Mouse (Mus musculus): ENCODE measurements around the gene 4931414P19Rik. TPM values are rescaled to one million over a fixed set of nuclear protein-coding genes. Genes with fewer than 3 reads are reported as not detected.

The 4931414P19Rik gene
- polyA plus RNA-seq, 1 experiment from 2014 or later, result 6.7 TPM

DNA sequence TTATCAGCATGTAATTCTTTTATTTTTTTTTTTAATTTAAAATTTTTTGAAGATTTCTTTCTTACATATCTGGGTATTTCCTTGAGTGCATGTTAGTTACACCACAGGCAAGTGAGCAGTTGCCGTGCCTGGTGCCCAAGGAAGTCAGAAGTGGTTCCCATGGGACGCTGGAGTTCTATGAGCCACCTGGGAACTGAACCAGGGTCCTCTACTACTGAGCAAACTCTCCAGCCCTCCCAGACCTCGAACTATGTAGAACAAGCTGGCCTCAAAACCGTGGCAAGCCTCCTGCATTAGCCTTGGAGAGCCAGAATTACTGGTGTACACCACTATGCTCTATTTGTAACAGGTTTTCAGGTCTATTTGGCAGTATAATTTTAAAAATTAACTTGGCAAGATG, 3.2 kb downstream of the 4931414P19Rik start:
- Histone ChIP-seq H3K9ac (peak overlapping the region; percentile 59; the same call in 1 of the 2 replicates), H3K27ac (peak overlapping the region; percentile 92), H3K4me1 (peaks cover 20% of the 10 kb centered on the region), H3K9me3 (no peaks in the 10 kb centered on the region), H3K27me3 (replicated peaks) (no peaks in the 10 kb centered on the region), H3K4me2 (peak overlapping the region; percentile 46), H3K4me3 (peak overlapping the region; percentile 50), H3K36me3 (replicated peaks) (no peaks in the 10 kb centered on the region)
- ATAC-seq (replicated peaks), result peak; percentile 27; the same call in 1 of the 2 replicates
- 31% methylated on average over 4 of the region's 4 CpGs for WGBS

DNA sequence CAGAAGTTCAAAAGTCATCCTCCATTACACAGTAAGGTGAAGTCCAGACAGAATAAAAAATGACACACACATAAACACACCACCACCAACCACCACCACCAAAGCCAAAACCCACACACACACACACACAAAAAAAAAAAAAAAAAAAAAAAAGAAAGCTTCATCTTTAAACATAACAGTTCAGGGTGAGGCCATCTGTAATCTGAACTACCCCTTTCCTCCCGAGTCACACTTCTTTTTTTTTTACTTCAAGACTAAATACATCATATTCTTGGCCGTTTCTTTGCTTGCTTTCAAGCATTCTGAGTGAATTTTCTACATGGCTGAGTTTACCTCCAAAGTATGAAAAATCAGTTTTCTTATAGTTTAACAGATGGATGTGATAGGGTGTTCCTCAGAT, 4.2 kb downstream of the 4931414P19Rik start:
- peaks cover 20% of the 10 kb centered on the region for H3K4me1 ChIP-seq
- H3K4me2 ChIP-seq, result no peak overlapping the region
- WGBS, result 82% methylated on average over 2 of the region's 2 CpGs
- no peak overlapping the region for H3K27ac ChIP-seq
- no peak overlapping the region for H3K4me3 ChIP-seq
- H3K27me3 ChIP-seq (replicated peaks), result no peaks in the 10 kb centered on the region
- ATAC-seq (replicated peaks), result no peak
- no peaks in the 10 kb centered on the region for H3K9me3 ChIP-seq
- no peak overlapping the region for H3K9ac ChIP-seq
- H3K36me3 ChIP-seq (replicated peaks), result no peaks in the 10 kb centered on the region

DNA sequence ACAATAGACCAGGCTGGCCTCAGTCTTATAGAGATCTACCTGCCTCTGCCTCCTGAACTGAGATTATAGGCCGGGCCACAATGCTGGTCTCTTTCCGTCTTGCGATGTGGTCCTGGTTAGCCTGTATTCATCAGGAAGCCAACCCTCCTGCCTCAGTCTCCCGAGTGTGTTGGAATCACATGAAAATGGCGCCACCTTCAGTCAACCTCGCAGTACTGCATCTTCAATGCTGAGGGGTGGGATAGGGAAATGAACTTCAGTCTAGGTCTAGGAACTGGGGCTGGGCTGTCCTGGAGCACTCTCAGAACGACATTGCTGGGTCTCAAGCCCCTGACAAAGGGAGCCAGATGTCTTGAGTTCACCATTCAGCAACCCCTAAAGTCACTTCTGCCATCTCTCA, 8.7 kb downstream of the 4931414P19Rik start:
- no peak for ATAC-seq (replicated peaks)
- no peak overlapping the region for H3K4me2 ChIP-seq
- H3K27ac ChIP-seq, result no peak overlapping the region
- no peak overlapping the region for H3K9ac ChIP-seq
- H3K4me3 ChIP-seq, result no peak overlapping the region
- no peaks in the 10 kb centered on the region for H3K36me3 ChIP-seq (replicated peaks)
- no peaks in the 10 kb centered on the region for H3K27me3 ChIP-seq (replicated peaks)
- no peaks in the 10 kb centered on the region for H3K4me1 ChIP-seq
- 80% methylated on average over 7 of the region's 7 CpGs for WGBS
- H3K9me3 ChIP-seq, result no peaks in the 10 kb centered on the region

GRCm38 (mm10) chr14:54594631-54595414, 11.0 kb downstream of the 4931414P19Rik start:
- Histone ChIP-seq H3K9me3 (no peaks in the 10 kb centered on the region), H3K4me1 (no peaks in the 10 kb centered on the region), H3K36me3 (replicated peaks) (no peaks in the 10 kb centered on the region), H3K27ac (0 out of 2 replicates have a peak overlapping the region, but pooled peaks have one; percentile 34), H3K9ac (no peak overlapping the region), H3K4me2 (no peak overlapping the region), H3K4me3 (no peak overlapping the region), H3K27me3 (replicated peaks) (no peaks in the 10 kb centered on the region)
- WGBS, result 62% methylated on average over 28 of the region's 28 CpGs
- 0 out of 2 replicates have a peak, but pooled peaks have one; percentile 22 for ATAC-seq (replicated peaks)

GRCm38 (mm10) chr14:54594055-54594454, 11.7 kb downstream of the 4931414P19Rik start:
- no peak for ATAC-seq (replicated peaks)
- WGBS, result 98% methylated on average over 3 of the region's 3 CpGs
- Histone ChIP-seq H3K9ac (no peak overlapping the region), H3K27me3 (replicated peaks) (no peaks in the 10 kb centered on the region), H3K36me3 (replicated peaks) (no peaks in the 10 kb centered on the region), H3K4me2 (no peak overlapping the region), H3K27ac (no peak overlapping the region), H3K4me3 (no peak overlapping the region), H3K9me3 (no peaks in the 10 kb centered on the region), H3K4me1 (no peaks in the 10 kb centered on the region)

DNA sequence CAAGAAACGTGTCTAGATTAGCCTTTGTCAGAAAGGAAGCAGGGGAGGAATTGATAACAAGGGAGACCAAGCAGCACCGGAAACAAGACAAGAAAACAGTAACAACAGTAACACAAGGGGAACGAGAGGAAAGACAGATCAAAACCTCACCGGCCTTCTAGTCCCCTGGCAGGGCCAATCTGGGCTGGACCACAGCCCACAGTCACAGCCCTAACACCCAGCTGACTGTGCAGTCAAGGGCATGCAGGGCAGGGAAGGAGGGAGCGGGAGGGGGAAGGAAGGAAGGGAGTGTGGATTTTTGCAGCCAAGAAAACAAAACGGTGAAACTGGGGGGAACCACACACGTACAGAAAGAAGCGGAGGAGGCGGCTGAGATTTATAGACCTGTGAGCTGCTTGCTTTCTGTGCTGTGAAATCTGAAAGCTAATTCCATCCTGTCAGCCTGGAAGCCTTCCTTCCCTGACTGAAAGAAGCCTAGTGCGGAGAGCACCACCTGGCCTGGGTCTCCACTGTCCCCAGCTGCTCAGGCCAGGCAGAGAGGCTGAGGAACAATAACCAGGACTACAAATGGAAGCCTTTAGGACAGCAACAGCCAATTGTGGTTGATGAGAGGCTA, 13.4 kb downstream of the 4931414P19Rik start:
- no peaks in the 10 kb centered on the region for H3K4me1 ChIP-seq
- H3K4me2 ChIP-seq, result no peak overlapping the region
- no peak overlapping the region for H3K4me3 ChIP-seq
- no peak for ATAC-seq (replicated peaks)
- no peaks in the 10 kb centered on the region for H3K36me3 ChIP-seq (replicated peaks)
- H3K9me3 ChIP-seq, result no peaks in the 10 kb centered on the region
- H3K27me3 ChIP-seq (replicated peaks), result no peaks in the 10 kb centered on the region
- no peak overlapping the region for H3K9ac ChIP-seq
- no peak overlapping the region; the same call in 1 of the 2 replicates for H3K27ac ChIP-seq
- WGBS, result 78% methylated on average over 10 of the region's 10 CpGs

- no peaks in the 10 kb centered on the region for H3K36me3 ChIP-seq (replicated peaks)
- no peaks in the 10 kb centered on the region for H3K9me3 ChIP-seq
Observed at GRCm38 (mm10) chr14:54591056-54591455, 14.7 kb downstream of the 4931414P19Rik start.

DNA sequence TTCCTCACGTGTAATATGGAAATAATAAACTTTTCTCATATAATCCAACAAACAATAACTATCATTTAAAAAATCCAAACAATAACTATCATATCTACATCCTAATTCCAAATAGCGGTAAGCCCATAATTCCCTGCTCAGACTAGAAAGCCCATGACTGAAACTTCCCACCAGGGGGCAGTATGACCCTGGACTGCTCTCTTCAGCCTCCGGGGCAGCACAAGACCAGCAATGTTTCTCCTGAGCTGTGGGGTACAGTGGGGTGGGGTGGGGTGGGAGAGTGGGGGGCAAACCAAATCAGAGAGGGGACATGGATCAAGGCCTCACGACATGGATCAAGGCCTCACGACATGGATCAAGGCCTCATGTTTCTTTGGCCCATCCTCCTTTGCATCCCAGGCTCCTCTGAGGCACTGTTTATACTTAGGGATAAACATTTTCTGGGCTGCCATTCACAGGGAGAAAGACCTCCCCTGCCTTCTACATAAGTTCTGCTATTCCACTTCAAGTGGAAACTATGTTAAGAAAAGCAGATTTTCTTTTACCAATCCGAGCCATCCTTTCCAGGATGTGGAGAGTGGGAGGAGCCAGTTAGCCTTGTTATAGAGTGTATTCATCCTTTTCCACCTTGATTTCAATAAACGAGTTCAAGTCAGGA, 22.0 kb downstream of the 4931414P19Rik start:
- no peaks in the 10 kb centered on the region for H3K9me3 ChIP-seq
- H3K4me3 ChIP-seq, result no peak overlapping the region
- H3K4me2 ChIP-seq, result no peak overlapping the region
- ATAC-seq (replicated peaks), result peak; percentile 20; the same call in 1 of the 2 replicates
- no peaks in the 10 kb centered on the region; the same call in 1 of the 2 replicates for H3K27me3 ChIP-seq (replicated peaks)
- H3K27ac ChIP-seq, result no peak overlapping the region
- no peaks in the 10 kb centered on the region for H3K4me1 ChIP-seq
- 45% methylated on average over 7 of the region's 7 CpGs for WGBS
- H3K36me3 ChIP-seq (replicated peaks), result no peaks in the 10 kb centered on the region
- H3K9ac ChIP-seq, result no peak overlapping the region

More at GRCm38 (mm10) chr14:54591056-54591455, 14.7 kb downstream of the 4931414P19Rik start:
- ATAC-seq (replicated peaks), result no peak
- 90% methylated on average over 16 of the region's 16 CpGs for WGBS
- no peaks in the 10 kb centered on the region for H3K27me3 ChIP-seq (replicated peaks)
- no peaks in the 10 kb centered on the region for H3K4me1 ChIP-seq
- H3K4me2 ChIP-seq, result no peak overlapping the region
- H3K4me3 ChIP-seq, result no peak overlapping the region
- no peak overlapping the region for H3K27ac ChIP-seq
- H3K9ac ChIP-seq, result no peak overlapping the region

DNA sequence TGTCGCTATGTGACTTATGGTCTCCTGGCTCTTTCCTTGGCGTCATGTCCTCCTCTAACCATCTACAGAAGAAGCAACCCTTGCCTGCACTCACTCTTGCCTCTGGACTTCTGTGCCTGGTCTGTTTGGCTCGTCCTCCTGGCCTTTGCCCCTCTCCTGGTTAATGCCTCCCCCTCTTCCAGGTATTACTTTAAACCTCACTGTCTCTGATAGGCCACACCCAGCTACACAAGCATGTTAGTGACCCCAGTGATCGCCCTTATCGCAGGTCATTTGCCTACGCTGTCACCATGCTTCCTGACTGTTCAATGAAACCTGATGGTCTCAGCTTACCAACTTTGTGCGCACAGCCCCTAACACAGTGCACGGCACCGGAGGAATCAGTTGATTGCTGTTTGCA, 23.3 kb downstream of the 4931414P19Rik start:
- Histone ChIP-seq H3K27me3 (replicated peaks) (peaks cover under 1% of the 10 kb centered on the region), H3K9me3 (no peaks in the 10 kb centered on the region), H3K4me1 (peaks cover 11% of the 10 kb centered on the region; the same call in 1 of the 2 replicates), H3K4me3 (no peak overlapping the region), H3K36me3 (replicated peaks) (no peaks in the 10 kb centered on the region), H3K27ac (no peak overlapping the region), H3K4me2 (no peak overlapping the region), H3K9ac (no peak overlapping the region)
- no peak for ATAC-seq (replicated peaks)
- 92% methylated on average over 9 of the region's 9 CpGs for WGBS

DNA sequence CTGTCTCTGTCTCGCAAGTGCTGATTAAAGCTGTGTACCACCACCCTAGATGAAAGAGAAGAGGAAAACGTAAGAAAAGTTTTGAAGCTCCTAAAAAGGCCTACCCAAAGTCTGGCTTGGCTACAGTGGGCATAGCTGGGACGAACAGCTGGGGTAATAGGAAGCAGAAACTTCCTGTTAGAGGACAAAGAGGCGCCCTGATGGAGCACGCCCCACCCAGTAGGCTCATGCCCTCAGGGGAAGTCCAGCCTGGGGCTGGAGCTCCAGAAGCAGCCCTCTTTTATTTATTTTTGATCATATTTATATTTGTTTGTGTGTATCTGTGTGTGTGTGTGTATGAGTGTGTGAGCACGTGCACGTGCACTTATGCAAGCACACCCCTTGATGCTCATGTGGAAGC, 26.2 kb downstream of the 4931414P19Rik start:
- peaks cover 20% of the 10 kb centered on the region for H3K27me3 ChIP-seq (replicated peaks)
- 88% methylated on average over 7 of the region's 7 CpGs for WGBS
- H3K27ac ChIP-seq, result no peak overlapping the region
- no peak overlapping the region for H3K4me3 ChIP-seq
- no peak for ATAC-seq (replicated peaks)
- H3K4me2 ChIP-seq, result no peak overlapping the region
- no peak overlapping the region for H3K9ac ChIP-seq
- H3K36me3 ChIP-seq (replicated peaks), result no peaks in the 10 kb centered on the region
- H3K4me1 ChIP-seq, result peaks cover 37% of the 10 kb centered on the region
- no peaks in the 10 kb centered on the region for H3K9me3 ChIP-seq

DNA sequence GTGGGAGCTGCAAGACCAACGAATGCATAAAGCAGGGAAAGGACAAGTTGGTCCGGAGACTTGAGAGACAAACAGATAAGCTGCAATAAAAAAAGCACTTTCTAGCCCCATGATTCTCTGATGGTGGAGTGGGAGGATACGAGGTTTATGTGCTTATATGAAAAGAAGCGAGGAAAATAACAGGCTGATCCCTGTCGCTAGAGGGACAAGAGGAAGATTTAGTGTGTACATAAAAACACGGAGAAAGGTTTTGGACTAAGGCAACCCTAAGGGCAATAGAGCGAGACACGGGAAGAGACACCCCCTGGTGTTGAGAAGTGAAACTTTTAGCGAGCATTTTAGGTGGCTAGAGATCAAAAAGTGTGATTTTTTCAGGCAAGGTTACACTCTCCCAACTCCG, 27.7 kb downstream of the 4931414P19Rik start:
- Histone ChIP-seq H3K9ac (peak overlapping the region; percentile 31; the same call in 1 of the 2 replicates), H3K4me1 (peaks cover 43% of the 10 kb centered on the region), H3K4me2 (peak overlapping the region; percentile 93), H3K4me3 (peak overlapping the region; percentile 57), H3K27me3 (replicated peaks) (peaks cover 25% of the 10 kb centered on the region), H3K9me3 (no peaks in the 10 kb centered on the region), H3K36me3 (replicated peaks) (no peaks in the 10 kb centered on the region), H3K27ac (peak overlapping the region; percentile 71; the same call in 1 of the 2 replicates)
- no peak for ATAC-seq (replicated peaks)
- 2% methylated on average over 10 of the region's 10 CpGs for WGBS
